Mouse (Mus musculus) layer of hippocampus, adult 6 months (tissue): ENCODE measurements around the gene 5730455P16Rik. TPM values are rescaled to one million over a fixed set of nuclear protein-coding genes. Genes with fewer than 3 reads are reported as not detected.

Experiments
- long read RNA-seq, 2 experiments: library from polyadenylated mRNA; unstranded; transcript quantifications; one replicate each; pipeline ENCODE4 v2.0.0; 2019 to 2020
- polyA plus RNA-seq: library from polyadenylated mRNA; unstranded; fragments of <200 nt; fragmentation: Nextera tagmentation; gene quantifications from 2 replicates; pipeline ENCODE4 v1.2.3, GENCODE M21; 2021

The 5730455P16Rik gene
- 28.7 and 29.2 TPM in 2 replicates for polyA plus RNA-seq
- long read RNA-seq, experiment 1, full-length matches to known transcripts, result 88 of 130 reads
- long read RNA-seq, experiment 1, partial matches to known transcripts, result 11 of 130 reads
- long read RNA-seq, experiment 1, other reads (novel, unspliced or antisense), result 31 of 130 reads
- long read RNA-seq, experiment 2, full-length matches to known transcripts, result 339 of 400 reads
- long read RNA-seq, experiment 2, partial matches to known transcripts, result 5 of 400 reads
- long read RNA-seq, experiment 2, other reads (novel, unspliced or antisense), result 56 of 400 reads

DNA sequence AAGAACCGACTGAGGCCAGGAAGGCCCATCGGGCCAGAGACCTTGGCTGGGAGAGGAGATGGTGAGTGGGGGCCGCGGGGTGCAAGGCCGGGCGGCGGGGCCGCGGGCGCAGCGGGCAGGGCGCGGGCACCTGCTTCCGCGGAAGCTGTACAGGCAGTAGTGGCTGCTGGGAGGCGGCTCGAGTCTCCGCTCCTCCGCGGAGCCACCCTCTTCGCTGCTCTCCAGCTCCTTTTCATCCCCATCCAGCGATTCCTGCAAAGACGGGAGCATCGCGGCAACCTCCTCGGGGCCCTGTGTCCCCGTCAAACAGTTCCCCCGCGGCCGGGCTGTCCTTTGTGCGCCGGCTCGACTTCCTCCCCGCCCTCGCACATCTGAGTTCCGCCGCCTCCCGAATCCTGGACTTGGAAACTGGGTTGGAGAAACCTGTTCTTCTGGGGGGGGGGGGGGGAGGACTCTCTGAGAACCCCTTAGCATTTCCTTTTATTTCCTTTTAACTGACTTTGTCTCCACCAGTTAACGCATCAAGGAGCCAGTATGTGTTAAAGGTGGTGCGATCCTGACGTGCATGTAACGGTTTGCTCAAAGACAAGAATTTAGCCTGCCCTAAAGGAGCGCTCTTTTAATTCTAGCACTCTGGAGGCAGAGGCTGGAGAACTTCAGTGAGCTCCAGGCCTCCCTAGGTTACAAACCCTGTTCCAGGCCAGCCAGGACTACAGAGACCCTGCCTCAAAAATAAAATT, at the start of gene 5730455P16Rik:
Gene 5730455P16Rik (minus strand): TSS at position 323 of the 740 bp plus-strand sequence.

DNA sequence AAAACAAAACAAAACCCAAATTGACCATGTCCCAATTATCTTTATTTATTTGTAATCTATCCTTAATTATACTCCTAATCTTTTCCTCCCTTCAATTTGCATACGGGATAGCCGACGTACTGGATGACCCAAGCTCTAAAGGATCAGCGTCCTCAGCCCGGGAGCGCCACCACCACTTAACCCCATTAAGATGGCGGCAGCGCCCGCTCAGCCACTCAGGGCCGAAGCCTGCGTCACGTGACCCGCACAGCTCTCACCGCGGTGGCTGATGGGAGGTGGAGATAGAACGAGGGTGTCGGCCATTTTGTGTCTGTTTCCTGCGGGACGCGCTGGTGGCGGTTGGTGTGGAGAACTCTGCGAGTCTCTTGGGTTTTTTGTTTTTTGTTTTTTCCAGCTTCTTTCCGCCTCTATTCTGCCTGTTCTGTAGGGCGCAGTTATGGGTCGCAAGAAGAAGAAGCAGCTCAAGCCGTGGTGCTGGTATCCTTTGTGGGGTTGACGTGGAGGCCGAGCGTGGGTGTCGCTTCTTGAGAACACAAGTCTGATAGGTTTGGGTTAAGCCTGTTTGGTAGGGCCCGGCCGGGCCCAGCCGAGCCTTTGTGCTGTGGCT, 5.3 kb upstream of the 5730455P16Rik start, which contains the start of gene Zfp207:
Gene Zfp207 (plus strand): TSS at position 261 of the 607 bp plus-strand sequence.

Other genes with a start within 250 kb of the 5730455P16Rik start
- gene Tefm, start 235.9 kb downstream of the 5730455P16Rik start, polyA plus RNA-seq, result 12.4 and 13.7 TPM in 2 replicates
- 4.7 TPM in 2 replicates for gene Adap2, start 223.9 kb downstream of the 5730455P16Rik start, polyA plus RNA-seq
- gene Rnf135, start 194.2 kb downstream of the 5730455P16Rik start, polyA plus RNA-seq, result 5.4 and 5.8 TPM in 2 replicates
- 53.5 and 55.6 TPM in 2 replicates for gene Rhot1, start 169.0 kb downstream of the 5730455P16Rik start, polyA plus RNA-seq
- gene Rhbdl3, start 77.1 kb downstream of the 5730455P16Rik start, polyA plus RNA-seq, result 1.1 and 1.7 TPM in 2 replicates
- gene Zfp207, start 5.2 kb upstream of the 5730455P16Rik start, polyA plus RNA-seq, result 58.1 and 67.8 TPM in 2 replicates
- 141 and 147 TPM in 2 replicates for gene Psmd11, start 50.6 kb upstream of the 5730455P16Rik start, polyA plus RNA-seq
- gene Cdk5r1, start 99.0 kb upstream of the 5730455P16Rik start, polyA plus RNA-seq, result 18.5 and 22.1 TPM in 2 replicates